Mouse (Mus musculus) c-Kit-positive CD71-positive TER-119-negative erythroid progenitor cells, embryonic 14.5 days (primary cell): ENCODE data around the gene Fut9.

Experiments used
- DNase-seq: peaks from one replicate; pipeline ENCODE4 v3.0.0-alpha.2; 2013; ENCODE audit warnings: low read depth

Fut9 gene

GRCm38 (mm10) chr4:25647593-25647992 is 152.5 kb downstream of the Fut9 start:
- DNase-seq, result no peak

DNA sequence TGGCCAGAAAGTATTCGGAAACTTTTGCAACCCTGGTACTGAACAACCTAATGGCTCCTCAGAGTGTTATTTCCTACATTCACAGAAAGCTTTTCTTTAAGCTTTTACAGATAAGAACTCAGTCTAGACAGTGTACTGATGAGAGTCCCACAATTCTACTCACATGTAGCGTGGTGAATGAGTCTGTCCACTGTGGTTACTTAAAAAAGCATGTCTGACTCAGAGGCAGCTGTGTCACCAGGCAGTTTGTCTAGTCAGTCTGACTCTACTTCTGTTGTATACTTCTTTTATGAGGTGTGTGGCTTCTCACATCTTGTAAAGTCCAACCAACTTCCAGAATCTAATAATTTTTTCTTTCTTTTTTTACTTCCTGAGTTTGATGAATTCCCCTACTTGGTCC is 154.5 kb downstream of the Fut9 start:
- no peak for DNase-seq

DNA sequence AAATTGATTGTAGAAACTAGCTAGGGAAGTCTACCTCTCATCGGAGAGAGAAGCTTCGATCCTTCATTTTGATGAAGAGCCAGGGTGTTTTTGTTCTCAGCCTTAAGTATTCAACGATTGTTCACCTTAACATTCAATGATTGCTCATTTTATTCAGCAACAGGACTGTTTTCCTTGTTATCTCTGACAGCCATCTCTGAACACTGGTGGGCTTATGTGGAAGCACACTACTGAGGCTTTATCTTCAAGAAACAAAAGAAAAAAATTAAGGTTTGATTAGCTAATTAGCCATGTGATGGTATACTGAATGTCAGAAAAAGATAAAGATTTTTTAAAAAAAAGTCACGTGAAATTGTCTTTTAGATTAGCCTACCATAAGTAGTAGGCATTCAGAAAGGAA is 158.1 kb downstream of the Fut9 start:
- DNase-seq, result no peak

GRCm38 (mm10) chr4:25633262-25633661 is 166.8 kb downstream of the Fut9 start:
- DNase-seq, result no peak

GRCm38 (mm10) chr4:25628113-25628512 is 171.9 kb downstream of the Fut9 start:
- no peak for DNase-seq

DNA sequence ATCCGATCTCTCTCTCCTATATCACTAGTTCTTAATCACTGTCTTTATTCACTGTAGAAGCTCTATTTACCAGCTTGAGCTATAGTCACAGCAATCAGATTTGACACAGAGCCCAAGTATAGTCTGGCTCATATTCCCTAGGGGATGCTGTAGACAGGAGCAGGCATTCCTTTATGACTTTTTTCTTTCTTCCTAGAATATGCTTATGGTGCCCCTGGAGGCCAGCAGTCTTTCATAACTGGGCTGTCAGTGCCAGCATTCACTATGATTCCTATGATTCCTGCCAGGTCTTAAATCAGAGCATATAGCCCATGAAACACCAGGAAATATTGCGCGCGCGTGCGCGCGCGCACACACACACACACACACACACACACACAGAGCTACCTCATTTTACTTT is 172.6 kb downstream of the Fut9 start:
- no peak for DNase-seq

- no peak for DNase-seq
Observed at GRCm38 (mm10) chr4:25627039-25627438, 173.0 kb downstream of the Fut9 start.

GRCm38 (mm10) chr4:25623176-25623575 is 176.9 kb downstream of the Fut9 start:
- DNase-seq, result no peak

DNA sequence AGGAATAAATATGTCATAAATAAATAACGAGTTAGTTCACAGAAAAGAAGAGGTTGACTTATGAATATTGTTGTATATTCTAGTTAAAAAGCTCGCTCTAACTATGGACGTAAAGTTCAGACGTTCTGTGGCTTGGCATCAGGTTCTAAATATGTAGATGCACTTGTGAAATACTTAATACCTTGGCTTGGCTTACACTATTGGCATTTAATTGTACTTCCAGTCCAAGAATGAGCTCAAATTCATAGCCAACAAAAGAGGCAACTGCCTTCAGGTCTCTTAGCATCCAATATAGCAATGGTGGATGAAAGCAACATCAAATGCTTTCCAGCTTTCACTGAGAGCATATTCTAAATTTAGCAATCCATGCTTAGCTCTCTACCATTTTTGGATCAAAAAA is 182.7 kb downstream of the Fut9 start:
- no peak for DNase-seq

DNA sequence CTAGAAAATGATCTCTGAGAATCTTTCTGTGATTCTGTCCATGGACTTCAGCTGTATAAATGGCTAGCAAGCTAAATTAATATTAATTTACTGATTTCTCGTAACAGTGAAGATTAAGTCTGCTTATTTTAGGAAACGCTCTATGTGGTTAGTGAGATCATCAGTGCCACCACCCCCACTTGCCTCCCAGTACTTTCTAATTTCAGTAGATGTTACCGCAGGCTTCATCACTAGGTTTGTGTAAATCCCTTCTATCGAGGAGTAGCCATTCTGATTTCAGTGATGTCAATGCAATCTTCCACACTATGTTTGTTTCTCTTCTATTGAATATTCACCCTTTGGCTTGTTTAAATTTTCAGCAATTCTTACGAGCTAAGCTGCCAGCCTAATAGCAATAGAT is 186.6 kb downstream of the Fut9 start:
- no peak for DNase-seq

- DNase-seq, result no peak
Observed at GRCm38 (mm10) chr4:25610481-25610880, 189.6 kb downstream of the Fut9 start.

DNA sequence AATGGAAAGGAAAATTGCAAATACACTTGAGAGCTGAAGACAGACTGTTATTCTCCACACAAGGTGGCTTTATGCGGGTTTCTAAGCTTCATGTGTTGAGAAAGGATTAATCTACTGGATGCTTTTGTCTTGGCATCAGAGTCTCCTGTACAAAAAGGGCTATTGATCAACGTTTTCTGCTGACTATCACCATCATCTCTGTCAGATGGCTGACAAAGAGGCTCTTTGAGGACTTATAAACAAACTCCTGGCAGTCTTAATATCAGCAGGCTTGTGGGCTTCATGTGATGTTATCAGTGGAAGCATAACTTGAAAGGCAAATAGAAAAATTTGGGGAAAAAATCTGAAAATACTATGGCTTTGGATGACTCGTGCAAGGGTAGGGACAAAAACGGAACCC is 206.8 kb downstream of the Fut9 start:
- no peak for DNase-seq
